Mouse (Mus musculus) bone marrow macrophage, adult 2 months (primary cell): ENCODE measurements around the gene Rbpjl. TPM values are rescaled to one million over a fixed set of nuclear protein-coding genes. Genes with fewer than 3 reads are reported as not detected.

Source experiments
- H3K27ac ChIP-seq: 2 replicates; pipeline ENCODE4 v1.5.1; 2012; ENCODE audit warnings: low read depth, low read length; ENCODE audit not compliant: insufficient read depth
- H3K4me1 ChIP-seq: 2 replicates; pipeline ENCODE4 v1.6.1; 2012; ENCODE audit warnings: low read length; ENCODE audit not compliant: control insufficient read depth, insufficient read depth
- H3K4me3 ChIP-seq: 2 replicates; pipeline ENCODE4 v1.5.1; 2012; ENCODE audit warnings: mild to moderate bottlenecking, low read length, moderate library complexity; ENCODE audit not compliant: insufficient read depth
- CTCF ChIP-seq: IDR thresholded peaks from 2 replicates; pipeline ENCODE4 v1.5.1; 2012; ENCODE audit warnings: low read depth, mild to moderate bottlenecking, low read length, moderate library complexity
- POLR2A ChIP-seq: IDR thresholded peaks from 2 replicates; pipeline ENCODE4 v1.6.1; 2012; ENCODE audit warnings: mild to moderate bottlenecking, low read depth, low read length, borderline replicate concordance
- polyA plus RNA-seq: library from polyadenylated mRNA; stranded (reverse); fragments of >200 nt; gene quantifications from 2 replicates; pipeline ENCODE4 v1.2.4, GENCODE M21; 2012; ENCODE audit not compliant: missing spikeins, insufficient read depth, insufficient read length

The Rbpjl gene
- polyA plus RNA-seq, 1 experiment, result not detected

DNA sequence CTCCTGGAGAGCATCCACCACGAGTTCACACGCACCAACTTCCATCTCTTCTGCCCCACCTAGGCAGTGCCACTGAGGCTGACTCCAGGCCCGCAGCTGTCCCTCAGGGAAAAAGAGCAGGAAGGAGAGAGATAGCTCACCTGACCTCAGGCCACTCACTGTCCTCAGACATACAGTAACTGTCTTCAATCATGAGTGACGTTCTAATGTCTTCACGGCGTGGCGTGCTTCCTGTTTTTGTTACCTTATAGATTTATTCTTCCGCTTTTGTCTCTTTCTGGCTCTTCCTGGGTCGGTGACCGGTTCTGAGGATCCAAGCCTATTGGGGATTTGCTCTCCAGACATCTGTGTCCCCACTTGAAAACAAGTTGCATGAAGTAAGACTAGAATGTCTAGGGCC is 11.6 kb downstream of the Rbpjl start:
- Histone ChIP-seq H3K27ac (no peak overlapping the region), H3K4me1 (peaks cover 5% of the 10 kb centered on the region), H3K4me3 (no peak overlapping the region)
- no peak for TF ChIP-seq POLR2A
- TF ChIP-seq CTCF, result no peak

DNA sequence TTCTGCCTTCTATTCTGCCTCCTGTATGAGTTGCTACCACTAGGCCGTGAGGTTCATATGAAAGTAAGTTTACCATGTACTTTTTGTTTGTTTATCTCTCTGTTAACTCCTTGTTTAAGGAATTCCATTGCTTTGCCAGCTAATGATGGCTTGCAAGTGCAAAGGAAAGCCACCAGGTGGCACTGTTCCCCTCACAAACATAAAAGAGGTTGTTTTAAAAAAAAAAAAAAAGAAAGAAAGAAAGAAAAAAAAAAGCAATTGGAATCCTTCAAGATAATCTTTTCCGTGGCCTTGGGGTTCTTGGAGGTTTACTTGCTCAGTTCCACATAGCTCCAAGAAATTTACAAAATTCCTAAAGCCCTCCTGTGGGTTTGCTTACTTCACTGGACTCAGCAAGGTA is 14.3 kb downstream of the Rbpjl start:
- no peak overlapping the region for H3K27ac ChIP-seq
- H3K4me1 ChIP-seq, result peaks cover 5% of the 10 kb centered on the region
- TF ChIP-seq CTCF, result no peak
- TF ChIP-seq POLR2A, result no peak

DNA sequence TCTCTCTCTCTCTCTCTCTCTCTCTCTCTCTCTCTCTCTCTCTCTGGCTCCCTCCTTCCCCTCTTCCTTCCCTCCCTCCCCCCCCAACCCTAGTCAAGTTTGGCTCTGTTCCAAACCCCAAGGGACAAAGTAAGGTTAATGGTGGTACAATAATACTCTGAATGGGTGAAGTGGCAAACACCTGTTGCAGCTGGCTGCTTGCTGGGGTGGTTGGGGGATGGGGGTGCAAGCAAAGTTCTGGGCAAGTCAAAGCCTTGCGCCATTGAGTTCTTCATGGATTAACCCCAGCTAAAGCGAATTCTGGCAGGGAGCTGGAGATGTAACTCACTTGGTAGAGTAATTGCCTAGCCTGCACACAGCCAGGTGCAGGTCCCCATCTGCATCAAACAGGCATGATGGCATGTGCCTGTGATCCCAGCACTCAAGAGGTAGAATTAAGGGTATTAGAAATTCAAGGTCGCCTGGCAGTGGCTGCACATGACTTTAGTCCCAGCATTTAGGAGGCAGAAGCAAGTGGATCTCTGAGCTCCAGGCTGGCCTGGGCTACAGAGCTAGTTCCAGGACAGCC is 15.5 kb downstream of the Rbpjl start:
- TF ChIP-seq POLR2A (no peak), CTCF (no peak)
- peaks cover 5% of the 10 kb centered on the region for H3K4me1 ChIP-seq
- no peak overlapping the region for H3K27ac ChIP-seq
- no peak overlapping the region for H3K4me3 ChIP-seq

More for the DNA sequence above, 14.3 kb downstream of the Rbpjl start:
- no peak overlapping the region for H3K4me3 ChIP-seq

DNA sequence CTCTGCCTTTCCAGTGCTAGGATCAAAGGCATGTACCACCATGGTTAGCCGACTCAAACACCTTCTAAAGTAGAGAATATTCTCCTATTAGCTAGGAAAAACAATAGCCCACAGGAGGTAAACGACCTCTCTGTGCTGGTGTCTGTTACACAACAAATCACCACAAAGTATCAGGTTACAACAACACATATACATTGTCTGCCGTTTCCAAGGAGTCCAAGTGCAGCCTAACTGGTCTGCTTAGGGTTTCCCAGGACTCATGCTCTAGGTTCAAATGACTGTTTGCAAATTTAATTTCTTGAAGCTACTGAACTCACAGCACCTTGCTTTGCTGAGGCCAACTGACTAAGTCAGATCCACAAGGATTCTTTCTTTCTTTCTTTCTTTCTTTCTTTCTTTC is 16.5 kb downstream of the Rbpjl start:
- H3K4me1 ChIP-seq, result peaks cover 5% of the 10 kb centered on the region
- no peak overlapping the region for H3K27ac ChIP-seq
- TF ChIP-seq CTCF (no peak), POLR2A (no peak)

DNA sequence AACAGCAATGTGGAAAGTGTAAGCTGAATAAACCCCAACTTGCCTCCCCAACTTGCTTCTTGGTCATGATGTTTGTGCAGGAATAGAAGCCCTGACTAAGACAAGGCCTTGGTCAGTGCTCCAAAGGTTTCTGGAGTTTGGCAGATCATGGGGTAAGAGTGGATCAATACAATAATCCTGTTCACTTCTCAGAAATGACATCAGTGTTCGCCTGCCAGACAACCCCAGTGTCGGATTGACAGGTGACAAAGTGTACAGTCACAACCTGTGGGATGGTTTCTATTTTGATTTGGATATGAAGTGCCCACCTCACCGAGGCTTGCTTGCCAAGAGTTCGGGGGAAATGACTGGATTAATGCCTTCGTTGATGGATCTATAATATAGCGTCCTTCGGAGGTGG is 18.4 kb downstream of the Rbpjl start:
- no peak overlapping the region for H3K4me3 ChIP-seq
- TF ChIP-seq POLR2A (no peak), CTCF (no peak)
- H3K27ac ChIP-seq, result no peak overlapping the region
- H3K4me1 ChIP-seq, result peaks cover 5% of the 10 kb centered on the region

More for the DNA sequence above, 16.5 kb downstream of the Rbpjl start:
- H3K4me3 ChIP-seq, result no peak overlapping the region

DNA sequence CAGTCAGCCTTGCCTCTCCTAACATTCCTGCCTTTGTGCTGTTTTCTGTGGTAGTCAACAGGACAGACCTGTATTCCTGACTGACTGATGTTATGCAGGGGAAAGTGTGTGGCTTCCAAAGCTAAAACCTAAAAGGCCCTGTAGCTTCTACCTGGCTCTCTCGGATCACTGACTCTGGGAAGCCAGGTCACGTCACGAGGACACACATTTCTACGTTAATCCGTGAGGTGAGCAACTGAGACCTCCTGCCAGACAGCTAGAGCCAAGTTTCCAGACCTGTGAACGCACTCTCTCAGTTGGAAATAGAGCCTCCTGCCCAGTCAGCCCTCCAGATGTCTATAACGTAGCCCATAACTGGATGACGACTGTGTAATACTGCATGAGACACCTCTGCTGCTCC is 19.0 kb downstream of the Rbpjl start:
- H3K27ac ChIP-seq, result no peak overlapping the region
- H3K4me1 ChIP-seq, result peaks cover 5% of the 10 kb centered on the region
- H3K4me3 ChIP-seq, result no peak overlapping the region
- no peak for TF ChIP-seq CTCF
- TF ChIP-seq POLR2A, result no peak

GRCm38 (mm10) chr2:164422675-164423393 is 19.9 kb downstream of the Rbpjl start:
- TF ChIP-seq POLR2A (no peak), CTCF (no peak)
- Histone ChIP-seq H3K27ac (no peak overlapping the region), H3K4me3 (no peak overlapping the region), H3K4me1 (peaks cover under 1% of the 10 kb centered on the region; the same call in 1 of the 2 replicates)

DNA sequence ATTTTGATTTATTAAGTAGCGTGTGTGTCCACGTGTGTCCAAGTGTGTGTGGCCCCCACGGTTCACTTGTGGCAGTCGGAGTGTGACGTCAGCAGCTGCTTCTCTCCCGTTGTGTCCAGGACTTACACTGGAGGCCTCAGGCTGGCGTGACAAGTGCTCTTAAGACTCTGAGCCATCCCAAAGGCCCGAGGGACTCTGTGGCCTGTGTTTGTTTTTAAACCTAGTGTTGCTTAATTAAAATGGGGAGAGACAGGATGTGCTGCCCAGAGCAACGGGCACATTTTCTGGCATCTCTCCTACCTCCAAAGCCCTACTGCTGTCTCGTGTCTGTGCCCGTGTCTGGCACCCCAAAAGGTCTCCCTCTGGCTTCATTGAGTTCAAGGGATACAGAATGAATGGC is 20.5 kb downstream of the Rbpjl start:
- no peak overlapping the region for H3K27ac ChIP-seq

GRCm38 (mm10) chr2:164424406-164424805 is 21.5 kb downstream of the Rbpjl start:
- no peak overlapping the region for H3K4me3 ChIP-seq

More for the DNA sequence above, 20.5 kb downstream of the Rbpjl start:
- no peaks in the 10 kb centered on the region for H3K4me1 ChIP-seq
- TF ChIP-seq POLR2A, result no peak
- no peak for TF ChIP-seq CTCF
- no peak overlapping the region for H3K4me3 ChIP-seq

DNA sequence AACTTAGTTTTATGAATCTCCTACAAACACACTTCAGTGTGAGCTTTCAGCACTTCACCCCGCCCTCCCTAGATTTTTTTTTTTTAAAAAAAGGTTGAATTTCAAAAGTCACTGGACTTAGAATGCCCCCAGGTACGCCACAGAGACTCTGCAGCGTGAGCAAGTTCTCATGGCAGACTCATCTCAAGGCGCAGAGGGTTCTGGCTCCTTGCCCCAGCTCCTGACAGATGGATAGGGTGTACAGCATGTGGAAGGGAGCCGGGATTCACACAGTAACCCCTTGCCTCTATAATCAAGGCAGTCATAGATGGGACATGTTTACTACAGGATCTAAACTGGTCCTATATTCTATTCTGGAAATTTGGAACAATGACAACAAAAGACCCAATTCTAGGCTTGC is 22.5 kb downstream of the Rbpjl start:
- TF ChIP-seq CTCF (no peak), POLR2A (no peak)
- no peaks in the 10 kb centered on the region for H3K4me1 ChIP-seq
- H3K27ac ChIP-seq, result no peak overlapping the region
- H3K4me3 ChIP-seq, result no peak overlapping the region

More at GRCm38 (mm10) chr2:164424406-164424805, 21.5 kb downstream of the Rbpjl start:
- no peaks in the 10 kb centered on the region for H3K4me1 ChIP-seq
- H3K27ac ChIP-seq, result no peak overlapping the region
- TF ChIP-seq POLR2A (no peak), CTCF (no peak)

GRCm38 (mm10) chr2:164426121-164426520 is 23.2 kb downstream of the Rbpjl start:
- TF ChIP-seq POLR2A (no peak), CTCF (no peak)
- Histone ChIP-seq H3K4me3 (no peak overlapping the region), H3K27ac (no peak overlapping the region), H3K4me1 (no peaks in the 10 kb centered on the region)
